Mouse (Mus musculus): ENCODE measurements around the gene Vax2.

DNA sequence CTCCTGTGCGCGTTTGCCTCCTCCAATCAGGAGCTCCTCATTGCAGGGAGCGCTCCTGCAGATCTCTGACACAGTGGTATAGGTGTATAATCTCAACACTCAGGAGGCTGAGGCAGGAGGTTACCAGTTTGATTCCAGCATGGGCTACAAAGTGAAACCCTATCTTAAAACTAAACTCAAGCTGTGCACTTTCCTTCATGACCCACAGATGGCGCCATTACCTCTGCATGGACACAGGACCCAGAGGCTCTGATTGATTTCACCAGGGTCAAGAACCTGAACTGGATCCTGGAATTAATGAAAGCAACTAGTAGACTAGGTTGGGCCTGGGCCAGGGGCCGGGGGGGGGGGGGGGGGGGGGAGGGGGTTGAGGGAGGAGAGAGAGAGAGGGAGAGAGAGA is 20.8 kb upstream of the Vax2 start:
- TF ChIP-seq CTCF (IDR thresholded peaks at IDR 0.05; ENCODE audit: low read depth) (peak; percentile 85), EP300 (optimal IDR thresholded peaks at IDR 0.05) (no peak)
